Mouse (Mus musculus) erythroblast, embryonic 14.5 days (primary cell): ENCODE measurements around the gene Car10. TPM values are rescaled to one million over a fixed set of nuclear protein-coding genes. Genes with fewer than 3 reads are reported as not detected.

Source experiments
- H3K27me3 ChIP-seq: 2 replicates; pipeline ENCODE4 v1.6.1; 2012; ENCODE audit warnings: inconsistent platforms; ENCODE audit not compliant: control insufficient read depth
- H3K36me3 ChIP-seq: 2 replicates; pipeline ENCODE4 v1.6.1; 2012; ENCODE audit warnings: mild to moderate bottlenecking, inconsistent platforms; ENCODE audit not compliant: control insufficient read depth
- H3K4me1 ChIP-seq: 2 replicates; pipeline ENCODE4 v1.6.1; 2012; ENCODE audit warnings: inconsistent platforms; ENCODE audit not compliant: control insufficient read depth
- H3K4me3 ChIP-seq: replicated peaks from 2 replicates; pipeline ENCODE3; 2012; ENCODE audit warnings: moderate library complexity, mild to moderate bottlenecking, inconsistent platforms
- H3K9me3 ChIP-seq: 2 replicates; pipeline ENCODE4 v1.6.1; 2012; ENCODE audit warnings: low read length, inconsistent platforms, mixed read lengths; ENCODE audit not compliant: control insufficient read depth
- GATA1 ChIP-seq: IDR thresholded peaks from 2 replicates; pipeline ENCODE4 v1.6.1; 2012; ENCODE audit warnings: low read length, inconsistent platforms, mixed read lengths
- TAL1 ChIP-seq: IDR thresholded peaks from 3 replicates; pipeline ENCODE4 v1.6.1; 2012; ENCODE audit warnings: low read length, inconsistent platforms, mixed read lengths
- polyA plus RNA-seq: library from polyadenylated mRNA; stranded (reverse); fragments of >175 nt; gene quantifications from 2 replicates; pipeline ENCODE4 v1.2.3, GENCODE M21; 2012

Car10 gene
- polyA plus RNA-seq, 1 experiment: not detected

GRCm38 (mm10) chr11:93450535-93450934 is 352.7 kb downstream of the Car10 start:
- H3K27me3 ChIP-seq: no peaks in the 10 kb centered on the region
- H3K9me3 ChIP-seq: peaks cover 8% of the 10 kb centered on the region
- no peak overlapping the region for H3K4me3 ChIP-seq
- no peaks in the 10 kb centered on the region for H3K4me1 ChIP-seq
- no peaks in the 10 kb centered on the region for H3K36me3 ChIP-seq
- TF ChIP-seq GATA1 (no peak), TAL1 (no peak)

- H3K9me3 ChIP-seq: peaks cover 2% of the 10 kb centered on the region
- no peaks in the 10 kb centered on the region for H3K27me3 ChIP-seq
- no peak for TF ChIP-seq GATA1
- no peak for TF ChIP-seq TAL1
Measured at GRCm38 (mm10) chr11:93466221-93466620, 368.4 kb downstream of the Car10 start.

GRCm38 (mm10) chr11:93467711-93468110 is 369.9 kb downstream of the Car10 start:
- Histone ChIP-seq H3K9me3 (peaks cover 2% of the 10 kb centered on the region), H3K27me3 (no peaks in the 10 kb centered on the region), H3K4me1 (no peaks in the 10 kb centered on the region), H3K4me3 (no peak overlapping the region), H3K36me3 (no peaks in the 10 kb centered on the region)
- TF ChIP-seq GATA1 (no peak), TAL1 (no peak)

More at GRCm38 (mm10) chr11:93466221-93466620, 368.4 kb downstream of the Car10 start:
- no peak overlapping the region for H3K4me3 ChIP-seq
- no peaks in the 10 kb centered on the region for H3K4me1 ChIP-seq
- H3K36me3 ChIP-seq: no peaks in the 10 kb centered on the region

GRCm38 (mm10) chr11:93470771-93471170 is 372.9 kb downstream of the Car10 start:
- TF ChIP-seq TAL1 (no peak), GATA1 (no peak)
- no peaks in the 10 kb centered on the region for H3K4me1 ChIP-seq
- peaks cover 2% of the 10 kb centered on the region for H3K9me3 ChIP-seq
- no peak overlapping the region for H3K4me3 ChIP-seq
- no peaks in the 10 kb centered on the region for H3K27me3 ChIP-seq
- no peaks in the 10 kb centered on the region for H3K36me3 ChIP-seq

DNA sequence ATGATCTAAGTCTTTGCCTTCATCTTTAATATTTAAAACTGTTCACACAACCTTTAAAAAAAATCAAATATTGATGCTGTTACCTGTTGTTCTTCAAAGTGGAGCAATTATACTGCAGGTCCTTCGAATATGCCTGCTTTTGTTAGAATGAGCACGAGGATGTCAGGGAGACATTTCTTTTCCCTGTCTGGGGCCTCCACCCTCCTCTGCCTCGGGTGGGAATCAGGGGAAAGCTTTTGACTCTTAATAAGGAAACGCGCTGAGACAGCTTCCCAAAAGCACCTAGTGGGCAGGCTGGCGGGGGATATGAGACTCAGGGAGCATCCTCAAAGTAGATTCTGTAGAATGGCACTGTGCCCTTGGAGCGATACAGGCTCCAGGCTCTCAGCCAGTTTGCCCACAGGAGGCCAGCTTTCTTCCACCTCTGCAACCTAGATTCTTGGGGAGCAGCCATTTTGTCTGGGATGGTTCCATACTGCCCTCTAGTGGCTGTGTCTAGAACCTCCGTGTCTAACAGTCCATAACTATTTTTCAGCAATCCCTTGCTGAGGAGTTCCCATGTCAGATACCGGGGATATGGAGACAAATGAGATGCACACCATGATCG is 373.8 kb downstream of the Car10 start:
- peaks cover 2% of the 10 kb centered on the region for H3K9me3 ChIP-seq
- TF ChIP-seq TAL1: no peak
- TF ChIP-seq GATA1: no peak
- H3K36me3 ChIP-seq: no peaks in the 10 kb centered on the region
- no peak overlapping the region for H3K4me3 ChIP-seq
- no peaks in the 10 kb centered on the region for H3K27me3 ChIP-seq
- no peaks in the 10 kb centered on the region for H3K4me1 ChIP-seq

GRCm38 (mm10) chr11:93484661-93485060 is 386.8 kb downstream of the Car10 start:
- peaks cover 2% of the 10 kb centered on the region; the same call in 1 of the 2 replicates for H3K9me3 ChIP-seq
- H3K36me3 ChIP-seq: no peaks in the 10 kb centered on the region
- no peaks in the 10 kb centered on the region for H3K4me1 ChIP-seq
- H3K27me3 ChIP-seq: no peaks in the 10 kb centered on the region
- H3K4me3 ChIP-seq: no peak overlapping the region
- TF ChIP-seq TAL1: no peak

GRCm38 (mm10) chr11:93487021-93487420 is 389.2 kb downstream of the Car10 start:
- Histone ChIP-seq H3K4me3 (no peak overlapping the region), H3K4me1 (no peaks in the 10 kb centered on the region)
- TF ChIP-seq TAL1: no peak
- TF ChIP-seq GATA1: no peak

DNA sequence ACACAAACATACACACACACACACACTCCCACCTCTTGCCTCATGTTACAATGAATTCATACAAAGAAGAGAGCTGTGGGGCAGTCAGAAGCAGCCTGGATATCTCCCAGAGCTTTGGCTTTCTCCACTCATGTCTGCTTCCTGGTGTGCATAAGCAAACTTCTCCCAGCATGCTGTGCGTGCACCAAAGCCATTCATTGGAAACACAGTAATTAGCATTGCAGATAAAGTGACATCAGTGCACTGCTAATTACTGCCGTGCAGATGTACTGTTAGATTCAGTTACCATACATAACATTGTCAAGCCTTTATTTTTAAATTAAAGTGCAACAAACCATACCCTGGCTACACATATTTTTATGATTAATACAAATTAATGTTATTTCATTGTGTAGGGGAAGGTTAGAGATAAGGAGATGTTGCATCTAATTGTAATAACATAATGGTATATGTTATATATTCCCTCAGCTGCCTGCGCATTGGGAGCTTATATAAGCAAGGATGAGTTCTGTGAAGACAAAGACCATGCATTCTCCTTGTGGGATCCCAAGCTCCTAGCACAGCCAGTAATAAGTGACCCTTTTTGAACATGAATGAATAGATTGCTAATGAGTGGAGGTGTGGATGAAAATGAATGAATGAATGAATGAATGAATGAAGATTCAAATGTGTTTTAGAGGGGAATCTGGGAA is 390.2 kb downstream of the Car10 start:
- no peak for TF ChIP-seq GATA1
- TF ChIP-seq TAL1: no peak
- no peaks in the 10 kb centered on the region for H3K27me3 ChIP-seq
- peaks cover 6% of the 10 kb centered on the region for H3K9me3 ChIP-seq
- no peaks in the 10 kb centered on the region for H3K4me1 ChIP-seq
- no peaks in the 10 kb centered on the region for H3K36me3 ChIP-seq
- no peak overlapping the region for H3K4me3 ChIP-seq

More at GRCm38 (mm10) chr11:93487021-93487420, 389.2 kb downstream of the Car10 start:
- Histone ChIP-seq H3K36me3 (no peaks in the 10 kb centered on the region), H3K9me3 (peaks cover 6% of the 10 kb centered on the region), H3K27me3 (no peaks in the 10 kb centered on the region)

DNA sequence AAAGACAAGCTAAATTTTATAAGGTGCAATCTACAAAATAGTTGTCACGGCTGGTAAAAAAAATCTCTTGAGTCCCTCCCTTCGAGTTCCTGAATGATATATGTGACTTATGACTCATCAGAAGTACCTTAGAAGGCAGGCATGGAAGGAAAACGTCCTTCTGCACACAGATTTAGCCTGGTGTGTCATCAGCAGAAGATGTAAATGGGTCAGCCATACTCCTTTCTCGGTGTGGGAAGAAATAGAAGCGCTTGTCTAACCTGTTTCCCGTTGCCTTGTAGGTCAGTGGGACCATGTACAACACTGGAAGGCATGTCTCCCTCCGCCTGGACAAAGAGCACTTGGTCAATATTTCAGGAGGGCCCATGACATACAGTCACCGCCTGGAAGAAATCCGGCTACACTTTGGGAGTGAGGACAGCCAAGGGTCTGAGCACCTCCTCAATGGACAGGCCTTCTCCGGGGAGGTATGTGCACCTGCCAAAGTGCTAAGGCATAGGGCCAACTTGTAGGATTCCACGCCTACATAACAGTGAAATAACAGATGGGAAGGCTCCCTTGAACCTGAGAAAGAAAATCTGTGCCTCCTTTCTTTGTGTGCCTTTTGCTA is 392.5 kb downstream of the Car10 start:
- H3K27me3 ChIP-seq: no peaks in the 10 kb centered on the region
- H3K4me3 ChIP-seq: no peak overlapping the region
- H3K9me3 ChIP-seq: peaks cover 4% of the 10 kb centered on the region
- no peak for TF ChIP-seq GATA1
- no peak for TF ChIP-seq TAL1
- no peaks in the 10 kb centered on the region for H3K4me1 ChIP-seq
- no peaks in the 10 kb centered on the region for H3K36me3 ChIP-seq
